Mouse (Mus musculus) layer of hippocampus, adult 9-11 months (tissue): ENCODE results near the gene Zcrb1.
A peak's percentile ranks its signal among the peaks of the same experiment; 100 is the strongest.
"Not testable (repeated sequence)": the region's sequence is repeated elsewhere in the genome, so short reads cannot be mapped to it uniquely, and the experiment has no call there.

ENCODE experiments used
- DNase-seq: peaks from one replicate; pipeline ENCODE4 v3.0.0; 2022

The Zcrb1 gene

DNA sequence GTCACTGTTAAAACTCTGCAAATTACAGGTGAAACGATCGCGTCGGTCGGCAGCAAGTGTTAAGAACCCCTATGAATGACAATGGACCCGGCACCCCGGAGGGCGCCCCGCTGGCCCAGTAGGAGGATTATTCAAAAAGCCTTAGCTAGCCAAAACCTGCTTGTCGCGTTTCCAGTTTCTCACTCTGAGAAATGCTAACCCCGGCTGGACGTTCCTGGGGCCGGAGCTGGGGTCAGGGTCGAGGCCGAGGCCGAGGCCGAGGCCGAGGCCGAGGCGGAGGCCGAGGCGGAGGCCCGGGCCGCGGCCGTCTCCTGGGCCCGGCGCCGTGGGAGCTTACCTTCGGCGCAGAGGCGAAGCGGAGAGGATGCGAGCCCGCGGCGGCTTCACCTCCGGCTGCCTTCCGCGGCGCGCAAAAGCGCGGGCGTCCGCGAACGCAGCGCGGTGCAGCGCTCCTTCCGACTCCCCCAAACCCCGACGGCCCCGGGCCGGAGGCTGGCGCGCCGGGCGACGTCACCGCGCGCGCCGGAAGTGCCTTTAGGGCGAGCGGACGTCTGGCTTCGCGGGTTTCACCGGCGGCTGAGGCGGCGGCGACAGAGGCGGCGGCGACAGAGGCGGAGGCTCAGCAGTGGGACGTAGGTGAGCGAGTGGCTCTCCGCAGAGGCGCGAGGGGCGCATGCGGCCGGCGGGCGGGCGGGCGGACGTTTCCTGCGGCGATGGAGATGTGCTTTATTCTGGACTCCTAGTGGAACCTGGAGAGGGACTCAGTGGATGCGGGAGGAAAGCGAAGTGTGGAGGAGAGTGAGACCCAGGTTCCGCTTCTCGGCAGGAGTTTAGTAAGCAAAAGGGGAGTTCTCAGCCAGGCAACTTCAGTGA lies at the start of gene Zcrb1, which contains the start of gene Pphln1:
Gene Zcrb1 (minus strand): TSS at position 509 of the 873 bp plus-strand sequence.
Gene Pphln1 (plus strand): TSS at position 525 of the 873 bp plus-strand sequence.
- peak; percentile 78 for DNase-seq

DNA sequence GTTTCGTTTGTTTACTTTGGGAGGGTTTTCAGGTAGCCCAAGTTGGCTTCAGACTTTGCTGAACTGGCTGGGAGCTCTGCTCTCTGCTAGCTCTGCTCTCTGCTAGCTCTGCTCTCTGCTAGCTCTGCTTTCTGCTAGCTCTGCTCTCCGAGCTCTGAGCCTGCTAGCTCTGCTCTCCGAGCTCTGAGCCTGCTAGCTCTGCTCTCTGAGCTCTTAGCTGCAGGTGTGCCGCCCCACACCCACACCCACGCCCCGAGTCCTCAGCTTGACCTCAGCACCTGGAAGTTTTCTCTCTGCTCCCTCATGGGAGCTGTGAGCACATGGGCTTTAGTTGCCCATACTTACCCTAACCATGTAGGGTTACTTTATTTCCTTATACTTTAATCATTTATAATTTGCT lies 45.5 kb upstream of the Zcrb1 start:
- no peak for DNase-seq

- no peak for DNase-seq
Measured at GRCm38 (mm10) chr15:93442271-93442670, 44.1 kb upstream of the Zcrb1 start.

- peak; percentile 53 for DNase-seq
Measured at GRCm38 (mm10) chr15:93438663-93439062, 40.5 kb upstream of the Zcrb1 start.

GRCm38 (mm10) chr15:93435998-93436397 lies 37.9 kb upstream of the Zcrb1 start:
- DNase-seq: no peak

- DNase-seq: no peak
Measured at GRCm38 (mm10) chr15:93433811-93434210, 35.7 kb upstream of the Zcrb1 start.

DNA sequence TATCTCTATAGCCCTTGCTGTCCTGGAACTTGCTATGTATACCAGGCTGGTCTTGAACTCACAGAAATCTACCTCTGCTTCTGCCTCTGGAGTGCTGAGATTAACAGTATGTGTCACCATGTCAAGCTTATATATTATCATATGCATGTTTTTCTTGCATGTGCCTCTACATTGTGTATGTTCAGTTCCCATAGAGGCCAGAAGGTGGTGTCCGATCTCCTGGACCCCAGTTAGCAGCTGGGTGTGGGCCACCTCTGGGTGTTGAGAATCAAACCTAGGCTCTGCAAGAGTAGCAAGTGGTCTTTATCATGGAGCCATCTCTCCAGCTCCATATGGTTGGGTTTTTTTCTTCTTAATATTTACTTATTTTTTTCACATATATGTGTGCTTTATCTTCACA lies 24.4 kb upstream of the Zcrb1 start:
- DNase-seq: no peak

DNA sequence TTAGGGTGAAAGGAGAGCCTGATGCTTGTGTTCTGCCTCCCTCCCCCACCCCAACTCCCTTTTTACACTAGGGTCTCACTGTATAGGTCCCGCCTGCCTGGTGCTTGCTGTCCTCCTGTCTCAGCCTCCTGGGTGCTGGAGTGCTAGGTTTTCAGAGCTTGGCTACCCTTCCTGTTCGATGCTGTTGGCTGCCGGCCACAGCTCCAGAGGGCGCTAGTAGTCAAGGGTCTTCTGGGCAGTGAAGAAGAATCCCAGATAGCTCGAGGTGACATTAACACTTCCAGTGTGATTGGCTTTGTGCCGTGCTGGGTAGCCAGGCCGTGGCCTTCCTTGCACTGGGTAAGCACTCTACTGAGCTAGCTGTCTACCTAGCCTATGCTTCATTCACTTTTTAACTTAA lies 22.5 kb upstream of the Zcrb1 start:
- no peak for DNase-seq

GRCm38 (mm10) chr15:93416300-93416699 lies 18.2 kb upstream of the Zcrb1 start:
- no peak for DNase-seq

- DNase-seq: no peak
Measured at GRCm38 (mm10) chr15:93414456-93414855, 16.3 kb upstream of the Zcrb1 start.

DNA sequence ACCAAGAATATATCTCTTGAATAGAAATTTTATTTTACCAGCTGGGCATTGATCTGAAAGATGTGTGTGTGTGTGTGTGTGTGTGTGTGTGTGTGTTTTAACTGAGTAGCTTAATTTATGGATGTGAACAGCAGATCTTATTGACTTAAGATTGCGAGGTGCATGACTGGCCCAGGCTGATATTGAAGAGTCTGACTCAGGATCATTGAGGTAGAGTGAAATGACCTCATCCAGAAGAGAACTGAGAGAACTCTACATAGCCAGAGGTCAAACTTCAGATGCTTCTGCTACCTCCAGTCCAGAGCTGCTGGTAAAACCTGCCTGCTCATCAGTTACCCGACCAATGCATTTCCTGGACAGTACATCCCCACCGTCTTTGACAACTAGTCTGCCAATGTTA lies 14.3 kb upstream of the Zcrb1 start:
- no peak for DNase-seq

- no peak for DNase-seq
Measured at GRCm38 (mm10) chr15:93406492-93406891, 8.4 kb upstream of the Zcrb1 start.

- DNase-seq: no peak
Measured at GRCm38 (mm10) chr15:93405446-93405986, 7.4 kb upstream of the Zcrb1 start.

DNA sequence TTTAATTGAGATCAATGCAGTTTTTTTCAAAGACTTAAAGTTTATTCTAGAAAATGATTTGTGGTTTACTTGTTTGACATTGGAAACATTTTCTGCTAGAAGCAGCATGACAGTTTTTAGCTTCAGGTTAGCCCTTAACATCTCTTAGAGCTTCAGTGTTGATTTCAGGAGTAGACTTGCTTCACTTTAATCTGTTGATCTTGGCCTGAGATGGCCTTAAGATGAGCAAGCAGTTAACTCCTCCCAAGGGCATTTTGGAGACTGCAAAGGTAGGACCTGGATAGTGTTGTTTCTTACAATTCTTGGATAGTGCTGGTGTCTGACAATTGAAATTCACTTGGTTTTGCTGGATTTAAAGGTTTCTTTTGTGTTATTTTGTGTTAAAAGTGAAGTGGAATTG lies 6.7 kb upstream of the Zcrb1 start:
- no peak for DNase-seq

- DNase-seq: no peak
Measured at GRCm38 (mm10) chr15:93402730-93403129, 4.6 kb upstream of the Zcrb1 start.

- DNase-seq: no peak
Measured at GRCm38 (mm10) chr15:93401446-93401845, 3.3 kb upstream of the Zcrb1 start.

GRCm38 (mm10) chr15:93398699-93399540 lies 786 bp upstream of the Zcrb1 start:
- DNase-seq: no peak

DNA sequence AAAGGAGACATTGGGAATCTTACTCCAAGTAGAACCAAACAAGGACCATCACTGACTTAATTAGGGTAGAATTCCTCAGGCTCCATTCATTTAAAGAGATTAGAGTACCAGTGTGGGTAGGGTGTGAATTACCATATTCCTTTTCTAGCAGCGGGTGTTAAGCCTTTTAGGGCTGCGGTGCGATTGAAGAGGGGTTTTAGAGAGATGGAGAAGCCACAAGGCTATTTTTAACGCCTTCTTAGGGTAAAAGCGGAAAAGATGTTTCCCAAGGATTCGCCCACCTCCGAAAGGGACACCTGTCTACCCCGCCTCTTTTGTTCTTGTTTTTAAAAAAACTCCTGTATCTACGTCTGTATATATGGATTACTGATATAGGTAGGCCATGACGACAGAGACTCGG lies 865 bp downstream of the Zcrb1 start:
- no peak for DNase-seq

GRCm38 (mm10) chr15:93381337-93381736 lies 16.8 kb downstream of the Zcrb1 start:
- no peak for DNase-seq

GRCm38 (mm10) chr15:93379177-93379576 lies 19.0 kb downstream of the Zcrb1 start:
- DNase-seq: no peak

- no peak for DNase-seq
Measured at GRCm38 (mm10) chr15:93375696-93376095, 22.4 kb downstream of the Zcrb1 start.

- not testable (repeated sequence) for DNase-seq
Measured at GRCm38 (mm10) chr15:93372525-93373119, 25.5 kb downstream of the Zcrb1 start.

DNA sequence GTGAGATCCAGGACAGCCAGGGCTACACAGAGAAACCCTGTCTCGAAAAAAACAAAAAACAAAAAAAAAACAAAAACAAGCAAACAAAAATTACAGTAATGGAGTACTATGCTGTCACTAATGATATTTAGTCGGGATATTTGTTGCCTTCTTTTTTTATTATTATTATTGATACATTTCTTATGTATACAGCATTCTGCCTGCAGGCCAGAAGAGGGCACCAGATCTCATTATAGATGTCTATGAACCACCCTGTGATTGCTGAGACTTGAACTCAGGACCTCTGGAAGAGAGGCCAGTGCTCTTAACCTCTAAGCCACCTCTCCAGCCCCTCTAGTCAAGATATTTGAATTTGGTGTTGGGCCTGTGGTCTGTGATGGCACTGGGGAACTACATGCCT lies 26.3 kb downstream of the Zcrb1 start:
- no peak for DNase-seq
